Mouse (Mus musculus): ENCODE data around the gene Palm3. TPM values are rescaled to one million over a fixed set of nuclear protein-coding genes. Genes with fewer than 3 reads are reported as not detected.

The Palm3 gene
- polyA plus RNA-seq, 1 experiment from 2014 or later = 10.2 TPM

- ATAC-seq (ENCODE audit: low FRiP score, low read depth) = no peak
- Histone ChIP-seq H3K36me3 (peaks cover 7% of the 10 kb centered on the region), H3K27ac (no peak overlapping the region), H3K27me3 (replicated peaks) (no peaks in the 10 kb centered on the region), H3K4me3 (no peak overlapping the region), H3K9ac (no peak overlapping the region), H3K4me2 (replicated peaks) (no peak overlapping the region), H3K9me3 (no peaks in the 10 kb centered on the region), H3K4me1 (peaks cover 53% of the 10 kb centered on the region)
- WGBS = 91% methylated on average over 2 of the region's 2 CpGs
Measured at GRCm38 (mm10) chr8:84070667-84071066, 49.4 kb downstream of the Palm3 start.

GRCm38 (mm10) chr8:84071921-84072320 is 50.6 kb downstream of the Palm3 start:
- no peak overlapping the region for H3K27ac ChIP-seq
- H3K4me3 ChIP-seq = no peak overlapping the region
- no peak for ATAC-seq (ENCODE audit: low FRiP score, low read depth)
- H3K4me2 ChIP-seq (replicated peaks) = no peak overlapping the region
- no peaks in the 10 kb centered on the region for H3K27me3 ChIP-seq (replicated peaks)
- peaks cover 16% of the 10 kb centered on the region for H3K36me3 ChIP-seq
- H3K9ac ChIP-seq = peak overlapping the region; percentile 8; the same call in 1 of the 2 replicates
- peaks cover 53% of the 10 kb centered on the region for H3K4me1 ChIP-seq
- WGBS = 76% methylated on average over 3 of the region's 3 CpGs
- H3K9me3 ChIP-seq = no peaks in the 10 kb centered on the region

DNA sequence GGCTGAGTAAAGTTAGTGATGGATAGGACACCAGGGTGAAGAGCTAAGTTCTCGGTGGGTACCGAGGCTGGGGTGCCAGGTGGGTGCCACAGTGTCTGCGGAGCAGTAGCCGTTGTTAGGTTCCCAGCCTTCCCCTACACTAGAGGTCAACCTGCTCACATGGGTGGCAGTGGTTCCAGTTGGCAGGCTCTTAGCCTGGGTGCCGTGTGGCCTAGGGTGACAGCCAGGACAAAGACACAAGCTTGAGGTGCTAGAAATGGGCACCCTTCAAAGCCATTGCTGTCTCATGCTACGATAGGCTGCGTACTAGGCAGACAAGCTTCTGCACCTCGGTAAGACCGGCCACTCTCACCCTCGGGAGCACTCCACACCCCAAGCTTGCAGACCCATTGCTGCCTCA is 51.0 kb downstream of the Palm3 start:
- no peak for ATAC-seq (ENCODE audit: low FRiP score, low read depth)
- Histone ChIP-seq H3K4me3 (no peak overlapping the region), H3K27ac (no peak overlapping the region), H3K36me3 (peaks cover 19% of the 10 kb centered on the region), H3K27me3 (replicated peaks) (no peaks in the 10 kb centered on the region), H3K4me1 (peaks cover 53% of the 10 kb centered on the region), H3K4me2 (replicated peaks) (no peak overlapping the region), H3K9me3 (no peaks in the 10 kb centered on the region), H3K9ac (peak overlapping the region; percentile 8; the same call in 1 of the 2 replicates)
- 90% methylated on average over 10 of the region's 10 CpGs for WGBS

DNA sequence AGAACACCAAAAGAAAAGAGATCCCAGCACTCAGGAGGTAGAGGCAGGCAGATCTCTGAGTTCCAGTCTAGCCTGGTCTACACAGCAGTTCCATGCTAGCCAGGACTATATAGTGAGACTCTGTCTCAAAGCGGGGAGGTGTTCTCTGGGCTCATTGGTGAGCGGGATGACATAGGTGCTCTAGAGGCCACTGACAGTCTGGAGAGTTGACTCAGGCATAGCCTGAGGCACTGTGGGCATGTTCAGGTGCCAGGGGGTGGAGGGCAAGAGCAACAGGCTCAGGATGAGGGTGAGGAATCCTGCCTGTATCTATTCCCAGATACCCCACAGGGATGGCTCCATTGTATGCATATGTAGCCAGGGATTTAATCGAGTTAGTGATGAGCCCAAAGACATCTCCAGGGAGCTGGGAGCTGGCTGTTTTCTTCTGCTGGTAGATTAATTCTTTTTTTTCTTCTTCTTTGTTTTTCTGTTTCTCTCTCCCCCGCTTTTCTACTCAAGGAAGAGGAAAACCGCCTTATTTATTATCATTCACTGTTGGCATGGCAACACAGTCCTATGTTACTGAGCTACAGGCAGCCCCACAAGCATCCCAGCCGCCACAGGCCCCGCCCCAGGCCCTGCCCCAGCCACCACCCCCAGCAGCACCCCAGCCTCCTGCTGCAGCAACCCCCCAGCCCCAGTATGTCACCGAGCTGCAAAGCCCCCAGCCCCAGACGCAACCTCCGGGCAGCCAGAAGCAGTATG is 52.1 kb downstream of the Palm3 start:
- Histone ChIP-seq H3K9me3 (no peaks in the 10 kb centered on the region), H3K9ac (peak overlapping the region; percentile 26; the same call in 1 of the 2 replicates), H3K4me1 (peaks cover 43% of the 10 kb centered on the region), H3K36me3 (peaks cover 21% of the 10 kb centered on the region), H3K27me3 (replicated peaks) (no peaks in the 10 kb centered on the region), H3K4me2 (replicated peaks) (0 out of 2 replicates have a peak overlapping the region, but pooled peaks have one; percentile 12), H3K4me3 (no peak overlapping the region), H3K27ac (0 out of 2 replicates have a peak overlapping the region, but pooled peaks have one; percentile 17)
- 54% methylated on average over 10 of the region's 10 CpGs for WGBS
- no peak for ATAC-seq (ENCODE audit: low FRiP score, low read depth)

DNA sequence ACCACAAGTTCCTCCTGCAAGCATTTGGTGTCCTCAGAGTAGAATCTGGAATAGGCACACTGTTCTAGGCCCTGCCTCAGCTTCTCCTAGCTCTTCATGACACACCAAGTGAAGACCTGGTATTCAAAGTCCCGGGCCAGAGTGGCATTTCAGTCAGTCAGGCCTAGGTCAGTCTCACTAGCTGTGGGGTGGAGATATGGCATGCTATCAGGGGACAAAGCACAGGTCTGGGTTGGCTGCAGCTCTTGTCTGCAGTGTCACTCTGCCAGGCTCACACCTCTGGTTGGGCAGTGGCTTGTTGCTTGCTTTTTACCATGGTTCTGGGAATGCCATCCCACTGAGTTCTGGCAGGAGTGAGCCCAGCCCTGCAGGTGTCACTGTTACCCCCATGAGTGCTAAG is 55.1 kb downstream of the Palm3 start:
- WGBS = 84% methylated on average over 1 of the region's 1 CpGs
- peaks cover 41% of the 10 kb centered on the region for H3K36me3 ChIP-seq

GRCm38 (mm10) chr8:84076849-84077248 is 55.6 kb downstream of the Palm3 start:
- Histone ChIP-seq H3K4me2 (replicated peaks) (no peak overlapping the region), H3K36me3 (peaks cover 41% of the 10 kb centered on the region), H3K9ac (no peak overlapping the region), H3K27me3 (replicated peaks) (no peaks in the 10 kb centered on the region), H3K4me1 (peaks cover 21% of the 10 kb centered on the region), H3K27ac (no peak overlapping the region), H3K4me3 (no peak overlapping the region), H3K9me3 (no peaks in the 10 kb centered on the region)
- WGBS = 80% methylated on average over 3 of the region's 3 CpGs
- ATAC-seq (ENCODE audit: low FRiP score, low read depth) = no peak

More for the DNA sequence above, 55.1 kb downstream of the Palm3 start:
- no peak for ATAC-seq (ENCODE audit: low FRiP score, low read depth)
- H3K4me3 ChIP-seq = no peak overlapping the region
- H3K9ac ChIP-seq = no peak overlapping the region
- no peaks in the 10 kb centered on the region for H3K9me3 ChIP-seq
- H3K4me1 ChIP-seq = peaks cover 26% of the 10 kb centered on the region
- H3K4me2 ChIP-seq (replicated peaks) = no peak overlapping the region
- no peak overlapping the region for H3K27ac ChIP-seq
- no peaks in the 10 kb centered on the region for H3K27me3 ChIP-seq (replicated peaks)

DNA sequence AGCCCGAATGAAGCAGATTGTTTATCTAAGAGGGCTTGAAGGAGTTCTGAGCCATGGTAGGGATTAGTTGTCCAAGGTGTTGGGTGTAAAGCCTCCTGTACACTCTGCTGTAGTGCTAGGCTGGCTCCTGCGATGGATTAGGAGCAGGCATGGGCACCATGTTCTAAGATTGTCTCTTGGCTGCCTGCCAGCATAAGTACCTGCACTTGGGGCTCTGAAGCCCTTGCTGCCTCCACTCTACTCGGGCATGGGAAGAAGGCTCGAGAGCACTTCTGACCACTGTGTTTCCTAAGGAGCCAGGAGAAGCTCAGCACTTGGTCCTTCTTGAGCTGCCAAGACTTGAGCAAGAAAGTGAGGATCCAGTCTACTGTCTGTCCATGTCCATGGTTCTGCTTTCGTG is 57.9 kb downstream of the Palm3 start:
- Histone ChIP-seq H3K27ac (no peak overlapping the region), H3K36me3 (peaks cover 63% of the 10 kb centered on the region), H3K4me3 (no peak overlapping the region), H3K9ac (no peak overlapping the region), H3K9me3 (no peaks in the 10 kb centered on the region), H3K27me3 (replicated peaks) (no peaks in the 10 kb centered on the region), H3K4me1 (peaks cover 2% of the 10 kb centered on the region; the same call in 1 of the 2 replicates), H3K4me2 (replicated peaks) (no peak overlapping the region)
- no peak for ATAC-seq (ENCODE audit: low FRiP score, low read depth)
- WGBS = 94% methylated on average over 5 of the region's 5 CpGs

MicroRNAs within 50 kb of the gene (microRNA counts, 519-probe panel; counts per million panel counts)
- microRNA mmu-miR-1199 = 342 counts per million, percentile 67 among the panel's probes with 10 or more counts

Small RNAs within 50 kb of the gene (microRNA-seq; reads per million reads assigned to microRNA genes)
- gene Mir1199 = not detected
- 1.1 reads per million for gene Mir8111

Other genes starting within 250 kb of the Palm3 start
- 34.8 and 37.0 TPM in 2 replicates for gene Adgrl1, start 121.4 kb upstream of the Palm3 start, polyA plus RNA-seq (2016; fragmentation: Nextera tagmentation; extraction: Ambion mirVana)
- gene Gm10644, start 66.3 kb upstream of the Palm3 start, polyA plus RNA-seq (2016; fragmentation: Nextera tagmentation; extraction: Ambion mirVana) = 0.60 and 0.86 TPM in 2 replicates
- 37.1 and 41.6 TPM in 2 replicates for gene Asf1b, start 66.0 kb upstream of the Palm3 start, polyA plus RNA-seq (2016; fragmentation: Nextera tagmentation; extraction: Ambion mirVana)
- gene Prkaca, start 48.5 kb upstream of the Palm3 start, polyA plus RNA-seq (2016; fragmentation: Nextera tagmentation; extraction: Ambion mirVana) = 215 and 218 TPM in 2 replicates
- gene Samd1, start 23.8 kb upstream of the Palm3 start, polyA plus RNA-seq (2016; fragmentation: Nextera tagmentation; extraction: Ambion mirVana) = 9.7 and 9.8 TPM in 2 replicates
- 0.83 and 0.95 TPM in 2 replicates for gene 1700067K01Rik, start 20.0 kb upstream of the Palm3 start, polyA plus RNA-seq (2016; fragmentation: Nextera tagmentation; extraction: Ambion mirVana)
- 0.54 TPM in 1 of 2 replicates, not detected in the other for gene 2210011C24Rik, start 9.3 kb upstream of the Palm3 start, polyA plus RNA-seq (2016; fragmentation: Nextera tagmentation; extraction: Ambion mirVana)
- 0.28 and 0.29 TPM in 2 replicates for gene Il27ra, start 21.1 kb downstream of the Palm3 start, polyA plus RNA-seq (2016; fragmentation: Nextera tagmentation; extraction: Ambion mirVana)
- not detected in 2 replicates for gene Rln3, start 23.5 kb downstream of the Palm3 start, polyA plus RNA-seq (2016; fragmentation: Nextera tagmentation; extraction: Ambion mirVana)
- gene Gm10643, start 43.7 kb downstream of the Palm3 start, polyA plus RNA-seq (2016; fragmentation: Nextera tagmentation; extraction: Ambion mirVana) = 1.6 and 2.2 TPM in 2 replicates
- gene Rfx1, start 45.4 kb downstream of the Palm3 start, polyA plus RNA-seq (2016; fragmentation: Nextera tagmentation; extraction: Ambion mirVana) = 9.1 and 9.3 TPM in 2 replicates
- 18.0 and 19.6 TPM in 2 replicates for gene Dcaf15, start 83.3 kb downstream of the Palm3 start, polyA plus RNA-seq (2016; fragmentation: Nextera tagmentation; extraction: Ambion mirVana)
- gene Podnl1, start 104.5 kb downstream of the Palm3 start, polyA plus RNA-seq (2016; fragmentation: Nextera tagmentation; extraction: Ambion mirVana) = 0.28 and 0.37 TPM in 2 replicates
- 16.9 and 18.0 TPM in 2 replicates for gene Cc2d1a, start 126.5 kb downstream of the Palm3 start, polyA plus RNA-seq (2016; fragmentation: Nextera tagmentation; extraction: Ambion mirVana)
- gene 4930432K21Rik, start 126.6 kb downstream of the Palm3 start, polyA plus RNA-seq (2016; fragmentation: Nextera tagmentation; extraction: Ambion mirVana) = 1.9 and 2.0 TPM in 2 replicates
- 5.3 and 6.3 TPM in 2 replicates for gene Nanos3, start 163.7 kb downstream of the Palm3 start, polyA plus RNA-seq (2016; fragmentation: Nextera tagmentation; extraction: Ambion mirVana)
- gene Zswim4, start 215.6 kb downstream of the Palm3 start, polyA plus RNA-seq (2016; fragmentation: Nextera tagmentation; extraction: Ambion mirVana) = 52.8 and 57.9 TPM in 2 replicates
- gene D8Ertd738e, start 228.2 kb downstream of the Palm3 start, polyA plus RNA-seq (2016; fragmentation: Nextera tagmentation; extraction: Ambion mirVana) = 256 and 282 TPM in 2 replicates
- 60.7 and 63.3 TPM in 2 replicates for gene Mri1, start 235.9 kb downstream of the Palm3 start, polyA plus RNA-seq (2016; fragmentation: Nextera tagmentation; extraction: Ambion mirVana)
- gene Ccdc130, start 248.9 kb downstream of the Palm3 start, polyA plus RNA-seq (2016; fragmentation: Nextera tagmentation; extraction: Ambion mirVana) = 18.1 and 25.1 TPM in 2 replicates